Mouse (Mus musculus): ENCODE results near the gene Gna12. TPM values are rescaled to one million over a fixed set of nuclear protein-coding genes. Genes with fewer than 3 reads are reported as not detected.
A peak's percentile ranks its signal among the peaks of the same experiment; 100 is the strongest.

The Gna12 gene
- polyA plus RNA-seq, 1 experiment from 2014 or later, result 49.7 TPM

DNA sequence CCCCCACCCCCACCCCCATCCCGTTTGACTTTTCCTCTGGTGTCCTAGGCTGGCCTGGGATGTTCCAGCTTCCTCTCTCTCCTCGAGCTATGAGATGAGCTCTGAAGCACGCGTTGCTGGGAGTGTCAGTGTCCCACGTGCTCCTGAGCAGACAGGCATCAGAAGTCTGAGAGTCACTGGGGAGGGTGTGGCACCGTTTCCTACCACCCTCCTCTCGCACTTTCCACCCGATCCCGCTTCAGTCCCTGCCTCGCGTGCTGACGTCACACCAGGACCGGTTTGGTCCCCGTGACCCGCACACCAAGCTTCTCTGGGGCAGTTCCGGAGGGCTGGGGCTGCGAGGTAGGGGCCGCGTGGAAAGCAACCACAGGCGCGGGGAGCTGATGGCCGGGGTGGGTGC lies 94.9 kb downstream of the Gna12 start:
- ATAC-seq (replicated peaks; ENCODE audit: low FRiP score), result 0 out of 2 replicates have a peak, but pooled peaks have one; percentile 46
- Histone ChIP-seq H3K4me1 (replicated peaks; ENCODE audit: control insufficient read depth, insufficient read depth, low read length) (no peaks in the 10 kb centered on the region; the same call in 1 of the 2 replicates), H3K4me3 (ENCODE audit: low read depth, low read length) (peak overlapping the region; percentile 17), H3K36me3 (ENCODE audit: control insufficient read depth, insufficient read depth, low read length) (no peaks in the 10 kb centered on the region), H3K4me2 (ENCODE audit: low read depth, low read length, severe bottlenecking) (peak overlapping the region; percentile 53), H3K27me3 (ENCODE audit: control insufficient read depth, insufficient read depth, low read length) (peaks cover 12% of the 10 kb centered on the region), H3K27ac (ENCODE audit: low read depth, low read length) (no peak overlapping the region), H3K9ac (ENCODE audit: low read length) (no peak overlapping the region), H3K9me3 (ENCODE audit: control insufficient read depth, low read length) (no peaks in the 10 kb centered on the region)
- WGBS, result 1% methylated on average over 22 of the region's 22 CpGs
- peak; percentile 57 for DNase-seq (ENCODE audit: low spot score)

DNA sequence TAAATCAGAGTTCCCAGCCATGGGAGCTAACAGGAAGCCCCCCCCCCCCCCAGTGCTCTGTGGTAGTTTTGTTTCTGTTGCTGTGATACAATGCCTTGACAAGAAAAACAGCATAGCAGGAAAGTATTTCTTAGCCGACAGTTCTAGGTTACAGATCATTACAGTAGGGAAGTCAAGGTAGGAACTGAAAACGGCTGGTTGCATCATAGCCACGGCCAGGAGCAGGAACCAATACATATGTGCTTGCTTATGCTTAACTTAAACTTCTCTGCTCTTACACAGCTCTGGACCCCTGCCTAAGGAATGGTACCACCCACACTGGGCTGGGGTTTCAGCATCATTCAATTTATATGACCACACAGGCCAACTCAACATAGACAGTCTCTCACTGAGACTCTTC lies 96.9 kb downstream of the Gna12 start:
- Histone ChIP-seq H3K4me1 (replicated peaks; ENCODE audit: control insufficient read depth, insufficient read depth, low read length) (no peaks in the 10 kb centered on the region; the same call in 1 of the 2 replicates), H3K9ac (ENCODE audit: low read length) (no peak overlapping the region), H3K27ac (ENCODE audit: low read depth, low read length) (no peak overlapping the region), H3K9me3 (ENCODE audit: control insufficient read depth, low read length) (no peaks in the 10 kb centered on the region), H3K36me3 (ENCODE audit: control insufficient read depth, insufficient read depth, low read length) (no peaks in the 10 kb centered on the region), H3K27me3 (ENCODE audit: control insufficient read depth, insufficient read depth, low read length) (peaks cover 12% of the 10 kb centered on the region), H3K4me3 (ENCODE audit: low read depth, low read length) (no peak overlapping the region), H3K4me2 (ENCODE audit: low read depth, low read length, severe bottlenecking) (no peak overlapping the region)
- DNase-seq (ENCODE audit: low spot score) (no peak), ATAC-seq (replicated peaks; ENCODE audit: low FRiP score) (no peak)
- 82% methylated on average over 3 of the region's 3 CpGs for WGBS

DNA sequence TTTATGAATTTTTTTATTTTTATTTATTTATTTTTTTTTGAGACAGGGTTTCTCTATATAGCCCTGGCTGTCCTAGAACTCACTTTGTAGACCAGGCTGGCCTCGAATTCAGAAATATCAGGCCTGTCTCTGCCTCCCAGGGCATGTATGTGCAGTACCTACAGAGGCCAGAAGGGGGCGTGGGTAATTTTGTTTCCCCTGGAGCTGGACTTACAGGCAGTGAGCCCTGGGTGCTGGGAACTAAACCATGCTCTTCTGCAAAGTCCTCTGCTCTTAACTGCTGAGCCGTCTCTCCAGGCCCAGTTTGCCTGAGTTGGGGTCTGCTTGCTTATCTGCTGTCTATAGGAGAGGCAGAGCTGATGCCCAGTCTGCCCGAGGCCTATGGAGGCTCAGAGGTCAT lies 98.0 kb downstream of the Gna12 start:
- Histone ChIP-seq H3K4me3 (ENCODE audit: low read depth, low read length) (no peak overlapping the region), H3K9me3 (ENCODE audit: control insufficient read depth, low read length) (no peaks in the 10 kb centered on the region), H3K9ac (ENCODE audit: low read length) (no peak overlapping the region), H3K4me1 (replicated peaks; ENCODE audit: control insufficient read depth, insufficient read depth, low read length) (no peaks in the 10 kb centered on the region; the same call in 1 of the 2 replicates), H3K4me2 (ENCODE audit: low read depth, low read length, severe bottlenecking) (no peak overlapping the region), H3K27me3 (ENCODE audit: control insufficient read depth, insufficient read depth, low read length) (peaks cover 12% of the 10 kb centered on the region), H3K27ac (ENCODE audit: low read depth, low read length) (no peak overlapping the region), H3K36me3 (ENCODE audit: control insufficient read depth, insufficient read depth, low read length) (no peaks in the 10 kb centered on the region)
- no peak for ATAC-seq (replicated peaks; ENCODE audit: low FRiP score)
- peak; percentile 62 for DNase-seq (ENCODE audit: low spot score)
- WGBS, result 65% methylated on average over 4 of the region's 4 CpGs

DNA sequence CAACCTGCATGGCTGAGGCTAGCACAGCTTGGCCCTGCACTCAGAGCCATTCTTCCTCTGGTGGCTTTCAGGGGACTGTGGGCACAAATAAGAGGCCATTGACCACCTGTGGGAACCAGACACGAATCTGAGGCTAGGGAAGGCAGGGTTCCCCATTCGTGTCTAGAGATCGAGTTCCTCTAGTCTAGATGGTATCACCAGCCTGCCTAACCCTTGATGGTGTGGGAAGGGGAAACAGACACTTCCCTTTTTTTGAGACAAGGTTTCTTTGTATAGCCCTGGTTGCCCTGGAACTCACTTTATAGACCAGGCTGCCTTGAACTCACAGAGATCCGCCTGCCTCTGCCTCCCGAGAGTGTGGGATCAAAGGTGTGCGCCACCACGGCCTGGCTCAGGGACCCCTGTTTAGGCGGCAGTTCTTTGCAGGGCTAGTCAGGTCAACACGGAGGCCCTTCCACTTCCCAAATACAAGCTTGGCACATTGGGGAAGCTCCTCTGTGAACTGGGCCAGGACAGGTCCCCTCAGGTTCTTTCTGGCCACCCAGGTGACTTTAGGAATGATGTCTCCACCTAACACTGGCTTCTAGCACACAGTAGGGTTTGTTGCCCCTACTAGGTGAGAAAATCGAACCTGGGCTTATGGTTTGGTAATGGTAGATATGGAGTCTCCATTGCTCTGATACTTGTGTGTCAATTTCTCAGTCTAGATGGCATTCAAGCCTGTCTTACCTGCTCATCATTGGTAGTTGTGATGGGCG lies 99.0 kb downstream of the Gna12 start:
- H3K36me3 ChIP-seq (ENCODE audit: control insufficient read depth, insufficient read depth, low read length), result no peaks in the 10 kb centered on the region
- no peak overlapping the region for H3K9ac ChIP-seq (ENCODE audit: low read length)
- DNase-seq (ENCODE audit: low spot score), result no peak
- no peak overlapping the region for H3K27ac ChIP-seq (ENCODE audit: low read depth, low read length)
- H3K4me1 ChIP-seq (replicated peaks; ENCODE audit: control insufficient read depth, insufficient read depth, low read length), result no peaks in the 10 kb centered on the region; the same call in 1 of the 2 replicates
- WGBS, result 86% methylated on average over 11 of the region's 11 CpGs
- H3K27me3 ChIP-seq (ENCODE audit: control insufficient read depth, insufficient read depth, low read length), result peaks cover 12% of the 10 kb centered on the region
- no peak for ATAC-seq (replicated peaks; ENCODE audit: low FRiP score)
- H3K9me3 ChIP-seq (ENCODE audit: control insufficient read depth, low read length), result no peaks in the 10 kb centered on the region
- H3K4me3 ChIP-seq (ENCODE audit: low read depth, low read length), result no peak overlapping the region
- no peak overlapping the region for H3K4me2 ChIP-seq (ENCODE audit: low read depth, low read length, severe bottlenecking)

GRCm38 (mm10) chr5:140726946-140727740 lies 103.1 kb downstream of the Gna12 start:
- 85% methylated on average over 17 of the region's 17 CpGs for WGBS
- H3K9ac ChIP-seq (ENCODE audit: low read length), result no peak overlapping the region
- H3K4me2 ChIP-seq (ENCODE audit: low read depth, low read length, severe bottlenecking), result no peak overlapping the region
- H3K4me1 ChIP-seq (replicated peaks; ENCODE audit: control insufficient read depth, insufficient read depth, low read length), result no peaks in the 10 kb centered on the region
- no peaks in the 10 kb centered on the region for H3K9me3 ChIP-seq (ENCODE audit: control insufficient read depth, low read length)
- H3K36me3 ChIP-seq (ENCODE audit: control insufficient read depth, insufficient read depth, low read length), result no peaks in the 10 kb centered on the region
- no peak overlapping the region for H3K27ac ChIP-seq (ENCODE audit: low read depth, low read length)
- H3K4me3 ChIP-seq (ENCODE audit: low read depth, low read length), result no peak overlapping the region
- DNase-seq (ENCODE audit: low spot score) (no peak), ATAC-seq (replicated peaks; ENCODE audit: low FRiP score) (no peak)
- H3K27me3 ChIP-seq (ENCODE audit: control insufficient read depth, insufficient read depth, low read length), result no peaks in the 10 kb centered on the region

DNA sequence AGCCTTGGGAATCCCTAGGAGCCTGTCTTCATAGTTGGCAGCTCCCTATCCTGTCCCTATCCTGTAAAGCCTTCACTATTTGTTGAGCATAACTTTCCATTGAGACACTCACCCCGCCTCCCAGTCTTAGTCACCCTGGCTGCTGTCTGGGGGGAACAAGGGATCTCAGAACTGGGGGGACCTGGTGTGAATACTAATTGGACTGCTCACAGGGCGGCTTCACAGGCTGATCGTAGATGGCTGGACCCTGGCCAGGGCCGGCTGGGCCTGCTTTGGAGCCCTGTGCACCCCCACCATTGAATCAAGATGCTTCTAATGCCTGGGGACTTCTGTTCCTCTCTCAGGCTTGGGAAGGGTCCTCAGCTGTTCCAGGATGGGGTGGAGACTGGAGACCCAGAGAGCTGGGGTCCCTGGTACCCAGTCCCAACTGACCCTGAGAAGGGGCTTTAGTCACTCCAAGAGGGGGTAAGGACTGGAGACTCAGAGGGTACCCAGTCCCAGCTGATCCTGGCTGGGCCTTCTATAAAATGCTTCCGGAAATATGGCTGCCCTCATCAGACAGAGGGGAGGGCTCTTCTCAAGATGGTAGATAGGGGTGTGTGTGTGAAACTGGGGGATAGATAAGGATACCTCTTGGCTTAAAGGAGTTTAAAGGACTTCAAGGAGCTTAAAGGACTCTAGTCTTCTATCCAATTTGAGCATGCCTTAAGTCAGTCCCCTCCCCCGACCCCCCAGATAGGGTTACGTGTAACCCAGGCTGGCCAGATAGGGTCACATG lies 104.0 kb downstream of the Gna12 start:
- Histone ChIP-seq H3K36me3 (ENCODE audit: control insufficient read depth, insufficient read depth, low read length) (no peaks in the 10 kb centered on the region), H3K4me2 (ENCODE audit: low read depth, low read length, severe bottlenecking) (no peak overlapping the region), H3K9me3 (ENCODE audit: control insufficient read depth, low read length) (no peaks in the 10 kb centered on the region), H3K4me3 (ENCODE audit: low read depth, low read length) (no peak overlapping the region), H3K9ac (ENCODE audit: low read length) (no peak overlapping the region), H3K4me1 (replicated peaks; ENCODE audit: control insufficient read depth, insufficient read depth, low read length) (no peaks in the 10 kb centered on the region), H3K27ac (ENCODE audit: low read depth, low read length) (no peak overlapping the region), H3K27me3 (ENCODE audit: control insufficient read depth, insufficient read depth, low read length) (no peaks in the 10 kb centered on the region)
- ATAC-seq (replicated peaks; ENCODE audit: low FRiP score), result peak; percentile 30; the same call in 1 of the 2 replicates
- WGBS, result 78% methylated on average over 7 of the region's 7 CpGs
- DNase-seq (ENCODE audit: low spot score), result no peak

- no peaks in the 10 kb centered on the region for H3K27me3 ChIP-seq (ENCODE audit: control insufficient read depth, insufficient read depth, low read length)
- H3K4me2 ChIP-seq (ENCODE audit: low read depth, low read length, severe bottlenecking), result no peak within 1 kb of the TSS
- H3K9me3 ChIP-seq (ENCODE audit: control insufficient read depth, low read length), result no peaks in the 10 kb centered on the region
- WGBS, result 83% methylated on average over 13 of the region's 13 CpGs
- H3K9ac ChIP-seq (ENCODE audit: low read length), result no peak within 1 kb of the TSS
- no peak within 1 kb of the TSS for H3K4me3 ChIP-seq (ENCODE audit: low read depth, low read length)
- ATAC-seq (replicated peaks; ENCODE audit: low FRiP score), result peak; percentile 49; the same call in 1 of the 2 replicates
- H3K4me1 ChIP-seq (replicated peaks; ENCODE audit: control insufficient read depth, insufficient read depth, low read length), result no peaks in the 10 kb centered on the region
- no peaks in the 10 kb centered on the region; the same call in 1 of the 2 replicates for H3K36me3 ChIP-seq (ENCODE audit: control insufficient read depth, insufficient read depth, low read length)
- DNase-seq (ENCODE audit: low spot score), result no peak
- no peak within 1 kb of the TSS for H3K27ac ChIP-seq (ENCODE audit: low read depth, low read length)
These were observed 106.4 kb downstream of the Gna12 start, which contains the start of gene Amz1 for GRCm38 (mm10) chr5:140723822-140724221. Gene Amz1, plus strand, starts transcription at chr5:140724127.

DNA sequence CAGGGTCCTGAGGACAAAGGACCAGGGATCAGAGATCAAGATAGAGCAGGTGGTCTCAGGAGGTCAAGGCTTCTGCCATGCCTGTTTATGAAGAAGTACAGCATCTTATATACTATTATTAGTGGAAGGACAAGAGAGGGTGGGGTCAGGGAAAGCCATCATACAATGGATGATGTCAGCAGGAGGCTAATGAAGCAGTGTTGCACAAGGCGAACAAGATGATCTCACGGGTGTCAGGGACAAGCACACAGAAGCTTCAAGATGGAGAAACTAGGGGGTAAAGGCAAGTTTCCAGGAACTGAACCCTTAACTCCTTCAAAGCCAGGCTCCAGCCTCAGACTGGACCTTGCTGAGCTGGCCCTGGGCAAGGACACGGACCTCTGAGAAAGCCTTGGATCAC lies 108.1 kb downstream of the Gna12 start:
- peaks cover 6% of the 10 kb centered on the region for H3K36me3 ChIP-seq (ENCODE audit: control insufficient read depth, insufficient read depth, low read length)
- no peaks in the 10 kb centered on the region for H3K9me3 ChIP-seq (ENCODE audit: control insufficient read depth, low read length)
- H3K9ac ChIP-seq (ENCODE audit: low read length), result no peak overlapping the region
- no peaks in the 10 kb centered on the region for H3K27me3 ChIP-seq (ENCODE audit: control insufficient read depth, insufficient read depth, low read length)
- 73% methylated on average over 3 of the region's 3 CpGs for WGBS
- no peaks in the 10 kb centered on the region for H3K4me1 ChIP-seq (replicated peaks; ENCODE audit: control insufficient read depth, insufficient read depth, low read length)
- DNase-seq (ENCODE audit: low spot score) (no peak), ATAC-seq (replicated peaks; ENCODE audit: low FRiP score) (no peak)
- no peak overlapping the region for H3K27ac ChIP-seq (ENCODE audit: low read depth, low read length)
- no peak overlapping the region for H3K4me3 ChIP-seq (ENCODE audit: low read depth, low read length)
- no peak overlapping the region for H3K4me2 ChIP-seq (ENCODE audit: low read depth, low read length, severe bottlenecking)

Data from forebrain, embryonic 11.5 days (tissue).